Mouse (Mus musculus) liver, postnatal 0 days (tissue): ENCODE data around the gene Dus3l.

ENCODE experiments used
- CTCF ChIP-seq: sonication (generic); IDR thresholded peaks from 2 replicates; pipeline ENCODE4 v1.5.1; 2016; ENCODE audit warnings: antibody characterized with exemption, low read depth
- EP300 ChIP-seq: IDR thresholded peaks from 2 replicates; pipeline ENCODE4 v1.6.1; 2016; ENCODE audit warnings: antibody characterized with exemption, low read depth, mild to moderate bottlenecking

DNA sequence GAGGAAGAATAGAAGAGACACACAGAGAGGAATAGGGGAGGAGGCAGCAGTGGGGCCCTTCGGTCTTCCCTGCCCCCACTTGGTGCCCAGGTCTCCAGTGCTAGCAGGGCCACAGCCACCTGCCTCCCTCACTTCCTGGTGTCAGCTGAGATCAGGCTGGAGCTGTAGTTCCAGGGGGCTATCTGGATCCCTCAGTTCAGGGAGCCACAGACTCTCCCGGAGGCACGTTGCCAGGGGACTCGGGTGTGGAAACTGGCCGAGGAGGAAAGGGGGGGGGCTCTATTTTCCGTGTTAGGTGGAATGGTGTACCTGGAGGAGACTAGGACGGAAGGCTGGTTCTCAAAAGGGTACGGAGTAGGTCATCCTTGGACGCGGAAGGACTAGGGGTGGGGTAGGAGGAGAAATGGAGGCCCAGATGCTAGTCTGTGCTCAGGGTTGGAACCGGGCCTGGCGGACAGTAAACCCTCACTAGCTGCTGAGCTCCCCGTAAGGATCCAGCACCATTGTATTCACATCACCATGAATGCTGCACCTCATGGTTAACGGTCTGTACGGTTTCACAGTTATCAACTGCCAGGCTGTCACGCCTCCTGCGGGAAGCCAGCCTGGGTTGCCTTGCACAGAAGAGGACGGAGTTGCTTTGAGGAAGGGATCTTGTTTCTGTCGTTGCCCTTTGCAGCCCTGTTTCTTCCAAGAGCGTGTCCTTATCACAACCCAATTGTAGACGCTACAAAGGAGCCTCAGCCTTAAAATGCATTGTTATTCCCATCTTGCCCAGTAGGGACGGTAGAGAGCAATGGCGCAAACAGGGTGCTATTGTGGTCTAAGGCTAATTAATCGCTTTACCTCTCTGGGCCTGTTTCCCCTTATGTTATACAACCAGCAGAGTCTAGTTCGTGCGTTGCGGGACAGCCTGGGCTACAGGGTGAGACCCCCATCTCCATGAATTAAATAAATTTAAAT is 1.5 kb upstream of the Dus3l start:
- TF ChIP-seq CTCF: peak; percentile 100
- no peak for TF ChIP-seq EP300
